In the genomic region with DNA sequence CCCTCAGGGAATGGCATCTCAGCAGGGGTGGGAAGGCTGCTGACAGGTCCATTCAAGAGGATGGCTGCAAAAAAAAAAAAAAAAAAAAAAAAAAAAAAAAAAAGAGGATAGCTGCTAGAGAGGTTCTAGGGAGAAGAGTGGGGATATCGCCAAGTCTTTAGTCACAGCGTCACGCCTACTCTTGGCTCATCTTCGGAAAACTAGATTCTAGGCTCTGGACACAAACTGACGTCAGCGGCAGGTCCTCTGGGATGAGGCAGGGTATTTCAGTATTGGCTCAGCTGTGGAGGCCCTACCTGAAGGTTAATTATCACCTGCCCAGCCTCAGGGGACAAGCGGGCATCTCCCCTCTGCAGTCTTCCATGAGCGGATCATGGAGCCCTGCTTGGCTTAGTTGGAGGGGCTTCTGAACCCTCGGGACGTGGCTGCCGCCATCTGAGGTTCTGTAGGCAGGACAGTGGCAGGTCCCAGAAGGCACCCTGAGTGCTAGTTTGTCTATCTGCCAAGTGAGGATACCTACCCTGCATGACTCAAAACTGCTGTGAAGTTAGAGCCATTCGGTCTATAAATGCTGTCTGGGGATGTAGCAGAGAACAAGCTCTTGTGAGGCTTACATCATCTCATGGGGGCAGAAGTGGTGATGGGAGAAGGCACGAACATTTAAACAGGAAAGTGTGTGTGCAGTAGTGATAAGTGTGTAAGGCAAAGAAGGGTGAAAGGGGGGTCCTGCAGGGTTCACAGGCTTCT, we compare ENCODE assay signal across 12 mouse cellular contexts. TPM values are rescaled to one million over a fixed set of nuclear protein-coding genes. Genes with fewer than 3 reads are reported as not detected.
DNase-seq lines count a peak whose midpoint lies in the region; ATAC-seq and TF ChIP-seq lines count a peak whose summit lies in the region.
"Had no signal": no experiment of that assay in that cellular context is flagged by ENCODE, and none has a peak within 500 bp of the region (broad histone marks: within the 10 kb centered on the region; RNA-seq: fewer than 3 reads in every experiment).

No protein-coding gene starts in this region.

- no peaks in the 10 kb centered on the region for H3K9me3 ChIP-seq in midbrain, postnatal 0 days (ENCODE audit: low read length)
- H3K9me3 ChIP-seq in midbrain, embryonic 14.5 days (ENCODE audit: control insufficient read depth, low read length) = no peaks in the 10 kb centered on the region
- H3K9me3 ChIP-seq in intestine, postnatal 0 days (ENCODE audit: control insufficient read depth) = no peaks in the 10 kb centered on the region
- H3K9me3 ChIP-seq: liver, embryonic 15.5 days; midbrain, embryonic 15.5 days had no signal

- no peak for TF ChIP-seq POLR2A in cerebellum, adult 2 months (IDR thresholded peaks at IDR 0.05; ENCODE audit: borderline replicate concordance, insufficient read depth, low read length)

- no peak overlapping the region for H3K9ac ChIP-seq in midbrain, postnatal 0 days (replicated peaks; ENCODE audit: low read length, poor library complexity, severe bottlenecking)
- no peak overlapping the region for H3K9ac ChIP-seq in midbrain, embryonic 14.5 days (replicated peaks; ENCODE audit: low read length)
- no peak overlapping the region for H3K9ac ChIP-seq in intestine, postnatal 0 days (ENCODE audit: low read depth, low read length)
- H3K9ac ChIP-seq: liver, embryonic 15.5 days; midbrain, embryonic 15.5 days had no signal

- no peak overlapping the region for H3K4me2 ChIP-seq in midbrain, postnatal 0 days (ENCODE audit: low read depth, low read length, poor library complexity, severe bottlenecking)
- no peak overlapping the region for H3K4me2 ChIP-seq in midbrain, embryonic 14.5 days (ENCODE audit: low read length)
- no peak overlapping the region for H3K4me2 ChIP-seq in intestine, postnatal 0 days (replicated peaks; ENCODE audit: low read depth)
- H3K4me2 ChIP-seq: liver, embryonic 15.5 days; midbrain, embryonic 15.5 days had no signal

- DNase-seq in cerebellum, adult 2 months = peak; percentile 31 to 53
- DNase-seq in cerebellum, adult 9-11 months = no peak
- DNase-seq in midbrain, postnatal 0 days (ENCODE audit: low spot score) = peak; percentile 37
- DNase-seq in midbrain, embryonic 14.5 days = no peak
- peak; percentile 67 for DNase-seq in heart, adult 8-10 months (ENCODE audit: low spot score)
- peak; percentile 57 to 78 for DNase-seq in right cerebral cortex, postnatal 36 days (ENCODE audit: low spot score in 2 of 2)
- DNase-seq in B cell, adult 2 months = no peak
- DNase-seq: cerebellum, adult 9-10 months; kidney, postnatal 10 days had no signal

- H3K27ac ChIP-seq in cerebellum, adult 2 months (ENCODE audit: insufficient read depth, low read length) = no peak overlapping the region
- no peak overlapping the region for H3K27ac ChIP-seq in midbrain, postnatal 0 days (ENCODE audit: low read depth, low read length)
- H3K27ac ChIP-seq in midbrain, embryonic 14.5 days (replicated peaks; ENCODE audit: low read depth, low read length) = no peak overlapping the region
- no peak overlapping the region for H3K27ac ChIP-seq in intestine, postnatal 0 days (ENCODE audit: low read depth, low read length)
- H3K27ac ChIP-seq: liver, embryonic 15.5 days; midbrain, embryonic 15.5 days had no signal

- H3K36me3 ChIP-seq in midbrain, postnatal 0 days (ENCODE audit: insufficient read depth, low read length) = peaks cover 62% of the 10 kb centered on the region
- H3K36me3 ChIP-seq in midbrain, embryonic 14.5 days (ENCODE audit: control insufficient read depth, insufficient read depth, low read length) = peaks cover 16% of the 10 kb centered on the region; the same call in 1 of the 2 replicates
- H3K36me3 ChIP-seq in intestine, postnatal 0 days (ENCODE audit: control insufficient read depth, insufficient read depth) = peaks cover 44% of the 10 kb centered on the region
- H3K36me3 ChIP-seq: liver, embryonic 15.5 days had no signal

- TF ChIP-seq CTCF in cerebellum, adult 2 months (IDR thresholded peaks at IDR 0.05; ENCODE audit: borderline replicate concordance, insufficient read depth, low read depth, low read length) = no peak
- TF ChIP-seq CTCF in midbrain, postnatal 0 days (IDR thresholded peaks at IDR 0.05) = no peak
- TF ChIP-seq CTCF in intestine, postnatal 0 days (IDR thresholded peaks at IDR 0.05; ENCODE audit: low read depth) = no peak

- no peak overlapping the region for H3K4me3 ChIP-seq in cerebellum, adult 2 months (replicated peaks; ENCODE audit: insufficient read depth, low read depth, low read length)
- no peak overlapping the region for H3K4me3 ChIP-seq in midbrain, postnatal 0 days (ENCODE audit: low read depth, low read length)
- no peak overlapping the region for H3K4me3 ChIP-seq in midbrain, embryonic 14.5 days (replicated peaks; ENCODE audit: low read depth, low read length)
- no peak overlapping the region for H3K4me3 ChIP-seq in intestine, postnatal 0 days (ENCODE audit: low read depth, low read length)
- H3K4me3 ChIP-seq: liver, embryonic 15.5 days; midbrain, embryonic 15.5 days had no signal

- no peak for ATAC-seq in midbrain, postnatal 0 days (ENCODE audit: low FRiP score)
- ATAC-seq in midbrain, embryonic 14.5 days (ENCODE audit: low FRiP score, low TSS enrichment) = no peak
- ATAC-seq in intestine, postnatal 0 days = no peak
- ATAC-seq: midbrain, embryonic 15.5 days had no signal

- H3K4me1 ChIP-seq in cerebellum, adult 2 months (ENCODE audit: control insufficient read depth, insufficient read depth, low read length) = no peaks in the 10 kb centered on the region
- no peaks in the 10 kb centered on the region for H3K4me1 ChIP-seq in midbrain, postnatal 0 days (ENCODE audit: insufficient read depth, low read length)
- H3K4me1 ChIP-seq in midbrain, embryonic 14.5 days (ENCODE audit: control insufficient read depth, insufficient read depth, low read length) = no peaks in the 10 kb centered on the region
- no peaks in the 10 kb centered on the region for H3K4me1 ChIP-seq in intestine, postnatal 0 days (replicated peaks; ENCODE audit: control insufficient read depth, insufficient read depth, low read length)
- H3K4me1 ChIP-seq: liver, embryonic 15.5 days; midbrain, embryonic 15.5 days had no signal

- H3K27me3 ChIP-seq in cerebellum, adult 2 months (ENCODE audit: control insufficient read depth, insufficient read depth, low read length) = no peaks in the 10 kb centered on the region
- H3K27me3 ChIP-seq in midbrain, postnatal 0 days (ENCODE audit: insufficient read depth, low read length) = no peaks in the 10 kb centered on the region
- H3K27me3 ChIP-seq in midbrain, embryonic 14.5 days (ENCODE audit: control insufficient read depth, insufficient read depth, low read length) = no peaks in the 10 kb centered on the region
- no peaks in the 10 kb centered on the region for H3K27me3 ChIP-seq in intestine, postnatal 0 days (replicated peaks; ENCODE audit: control insufficient read depth, insufficient read depth, low read length)
- H3K27me3 ChIP-seq: liver, embryonic 15.5 days; midbrain, embryonic 15.5 days had no signal

- WGBS in cerebellum, adult 2 months = 51% methylated on average over 13 of the region's 13 CpGs
- WGBS in midbrain, postnatal 0 days = 81% methylated on average over 13 of the region's 13 CpGs
- WGBS in midbrain, embryonic 14.5 days = 82% methylated on average over 13 of the region's 13 CpGs
- WGBS in intestine, postnatal 0 days = 85% methylated on average over 13 of the region's 13 CpGs

RNA-seq across cellular contexts. Expression of gene Ptrhd1, which starts 32.2 kb away (rescaled TPM):
- 6.3 and 6.7 TPM in 2 replicates for polyA plus RNA-seq in cerebellum, adult 2 months (2012; rRNA removed)
- total RNA-seq in midbrain, postnatal 0 days (2014; rRNA removed) = 6.9 and 8.5 TPM in 2 replicates
- 8.3 and 8.4 TPM in 2 replicates for polyA plus RNA-seq in midbrain, postnatal 0 days (2015; fragmentation: Nextera tagmentation; extraction: Ambion mirVana)
- polyA plus RNA-seq in midbrain, embryonic 14.5 days (2014; fragmentation: Nextera tagmentation; extraction: Ambion mirVana) = 6.1 and 6.2 TPM in 2 replicates
- total RNA-seq in heart, adult 8-10 months (2022) = 1 to 10 TPM; 3.1 to 4.8 (median 4.4) TPM
- polyA plus RNA-seq in intestine, postnatal 0 days (2015; fragmentation: Nextera tagmentation; extraction: Ambion mirVana) = 4.7 and 4.9 TPM in 2 replicates

RNA-seq across cellular contexts. Expression of gene Cenpo, which starts 32.5 kb away (rescaled TPM):
- polyA plus RNA-seq in cerebellum, adult 2 months (2012; rRNA removed) = 10.4 and 11.3 TPM in 2 replicates
- total RNA-seq in midbrain, postnatal 0 days (2014; rRNA removed) = 7.0 and 9.3 TPM in 2 replicates
- polyA plus RNA-seq in midbrain, postnatal 0 days (2015; fragmentation: Nextera tagmentation; extraction: Ambion mirVana) = 5.4 and 5.8 TPM in 2 replicates
- 7.2 and 9.3 TPM in 2 replicates for polyA plus RNA-seq in midbrain, embryonic 14.5 days (2014; fragmentation: Nextera tagmentation; extraction: Ambion mirVana)
- total RNA-seq in heart, adult 8-10 months (2022) = 1 to 10 TPM; 1.6 to 3.3 (median 2.5) TPM
- 5.2 and 5.4 TPM in 2 replicates for polyA plus RNA-seq in intestine, postnatal 0 days (2015; fragmentation: Nextera tagmentation; extraction: Ambion mirVana)

Comparison
In these comparisons a context has a peak if more than half of its experiments do, and no peak if none do; other contexts are left out.
1. DNase-seq: peak in cerebellum, adult 2 months (2 of 2), midbrain, postnatal 0 days (single experiment), heart, adult 8-10 months (single experiment) and right cerebral cortex, postnatal 36 days (2 of 2); none in cerebellum, adult 9-11 months (single experiment), midbrain, embryonic 14.5 days (single experiment) and B cell, adult 2 months (0 of 2).